Mouse (Mus musculus): ENCODE results near the gene Dnajb3. TPM values are rescaled to one million over a fixed set of nuclear protein-coding genes. Genes with fewer than 3 reads are reported as not detected.
A peak's percentile ranks its signal among the peaks of the same experiment; 100 is the strongest.

Dnajb3 gene
- polyA plus RNA-seq, 1 experiment from 2014 or later, result 12.2 TPM

GRCm38 (mm10) chr1:88213766-88214461 is 8.3 kb upstream of the Dnajb3 start:
- Histone ChIP-seq H3K4me2 (no peak overlapping the region), H3K27ac (no peak overlapping the region), H3K4me3 (replicated peaks) (no peak overlapping the region), H3K4me1 (replicated peaks) (no peaks in the 10 kb centered on the region), H3K9ac (replicated peaks) (no peak overlapping the region), H3K27me3 (no peaks in the 10 kb centered on the region), H3K9me3 (peaks cover 62% of the 10 kb centered on the region), H3K36me3 (no peaks in the 10 kb centered on the region)
- ATAC-seq (ENCODE audit: insufficient number of reproducible peaks, insufficient read depth, low FRiP score, low TSS enrichment, low read depth), result peak; percentile 32
- WGBS, result 81% methylated on average over 2 of the region's 2 CpGs

GRCm38 (mm10) chr1:88213061-88213460 is 7.5 kb upstream of the Dnajb3 start:
- Histone ChIP-seq H3K36me3 (no peaks in the 10 kb centered on the region), H3K9ac (replicated peaks) (no peak overlapping the region), H3K4me3 (replicated peaks) (no peak overlapping the region), H3K27ac (no peak overlapping the region), H3K4me1 (replicated peaks) (no peaks in the 10 kb centered on the region), H3K4me2 (no peak overlapping the region), H3K9me3 (peaks cover 62% of the 10 kb centered on the region), H3K27me3 (no peaks in the 10 kb centered on the region)
- 77% methylated on average over 1 of the region's 1 CpGs for WGBS
- ATAC-seq (ENCODE audit: insufficient number of reproducible peaks, insufficient read depth, low FRiP score, low TSS enrichment, low read depth), result no peak

GRCm38 (mm10) chr1:88212341-88213045 is 6.9 kb upstream of the Dnajb3 start:
- 63% methylated on average over 8 of the region's 8 CpGs for WGBS
- no peak overlapping the region for H3K4me2 ChIP-seq
- ATAC-seq (ENCODE audit: insufficient number of reproducible peaks, insufficient read depth, low FRiP score, low TSS enrichment, low read depth), result 0 out of 2 replicates have a peak, but pooled peaks have one; percentile 1
- no peaks in the 10 kb centered on the region for H3K27me3 ChIP-seq
- no peak overlapping the region for H3K9ac ChIP-seq (replicated peaks)
- H3K36me3 ChIP-seq, result no peaks in the 10 kb centered on the region
- H3K4me3 ChIP-seq (replicated peaks), result no peak overlapping the region
- no peaks in the 10 kb centered on the region for H3K4me1 ChIP-seq (replicated peaks)
- H3K9me3 ChIP-seq, result peaks cover 59% of the 10 kb centered on the region
- H3K27ac ChIP-seq, result no peak overlapping the region

GRCm38 (mm10) chr1:88211812-88212211 is 6.2 kb upstream of the Dnajb3 start, which contains the start of gene Ugt1a1:
TSS of gene Ugt1a1 (plus strand) at chr1:88211959.
- Histone ChIP-seq H3K4me1 (replicated peaks) (no peaks in the 10 kb centered on the region), H3K4me2 (no peak within 1 kb of the TSS), H3K9ac (replicated peaks) (no peak within 1 kb of the TSS), H3K9me3 (peaks cover 52% of the 10 kb centered on the region), H3K36me3 (no peaks in the 10 kb centered on the region), H3K27me3 (no peaks in the 10 kb centered on the region), H3K27ac (no peak within 1 kb of the TSS), H3K4me3 (replicated peaks) (no peak within 1 kb of the TSS)
- ATAC-seq (ENCODE audit: insufficient number of reproducible peaks, insufficient read depth, low FRiP score, low TSS enrichment, low read depth), result no peak
- 67% methylated on average over 8 of the region's 8 CpGs for WGBS

- no peaks in the 10 kb centered on the region for H3K27me3 ChIP-seq
- 0 out of 2 replicates have a peak, but pooled peaks cover 4% of the 10 kb centered on the region for H3K4me1 ChIP-seq (replicated peaks)
- no peak overlapping the region for H3K4me3 ChIP-seq (replicated peaks)
- peaks cover 24% of the 10 kb centered on the region for H3K9me3 ChIP-seq
- no peak overlapping the region for H3K27ac ChIP-seq
- H3K9ac ChIP-seq (replicated peaks), result no peak overlapping the region
- no peaks in the 10 kb centered on the region for H3K36me3 ChIP-seq
- ATAC-seq (ENCODE audit: insufficient number of reproducible peaks, insufficient read depth, low FRiP score, low TSS enrichment, low read depth), result no peak
- WGBS, result 78% methylated on average over 2 of the region's 2 CpGs
- no peak overlapping the region for H3K4me2 ChIP-seq
Observed at GRCm38 (mm10) chr1:88206843-88207479, 1.4 kb upstream of the Dnajb3 start.

GRCm38 (mm10) chr1:88200456-88200855 is 5.1 kb downstream of the Dnajb3 start, which contains the start of gene Ugt1a2:
TSS of gene Ugt1a2 (plus strand) at chr1:88200601.
- ATAC-seq (ENCODE audit: insufficient number of reproducible peaks, insufficient read depth, low FRiP score, low TSS enrichment, low read depth), result no peak
- Histone ChIP-seq H3K4me3 (replicated peaks) (no peak within 1 kb of the TSS), H3K27me3 (no peaks in the 10 kb centered on the region), H3K4me1 (replicated peaks) (0 out of 2 replicates have a peak, but pooled peaks cover 4% of the 10 kb centered on the region), H3K9ac (replicated peaks) (no peak within 1 kb of the TSS), H3K36me3 (no peaks in the 10 kb centered on the region), H3K4me2 (no peak within 1 kb of the TSS), H3K27ac (no peak within 1 kb of the TSS), H3K9me3 (peaks cover 16% of the 10 kb centered on the region)
- 85% methylated on average over 7 of the region's 7 CpGs for WGBS

- 83% methylated on average over 2 of the region's 2 CpGs for WGBS
Observed at GRCm38 (mm10) chr1:88199996-88200395, 5.6 kb downstream of the Dnajb3 start.

GRCm38 (mm10) chr1:88197443-88197842 is 8.1 kb downstream of the Dnajb3 start:
- WGBS, result 73% methylated on average over 3 of the region's 3 CpGs
- no peak overlapping the region for H3K27ac ChIP-seq

More at GRCm38 (mm10) chr1:88199996-88200395, 5.6 kb downstream of the Dnajb3 start:
- peaks cover 15% of the 10 kb centered on the region for H3K9me3 ChIP-seq
- H3K4me1 ChIP-seq (replicated peaks), result 0 out of 2 replicates have a peak, but pooled peaks cover under 1% of the 10 kb centered on the region
- H3K9ac ChIP-seq (replicated peaks), result no peak overlapping the region
- H3K27ac ChIP-seq, result no peak overlapping the region
- no peak for ATAC-seq (ENCODE audit: insufficient number of reproducible peaks, insufficient read depth, low FRiP score, low TSS enrichment, low read depth)
- no peak overlapping the region for H3K4me3 ChIP-seq (replicated peaks)
- no peak overlapping the region for H3K4me2 ChIP-seq
- H3K27me3 ChIP-seq, result no peaks in the 10 kb centered on the region
- H3K36me3 ChIP-seq, result no peaks in the 10 kb centered on the region

GRCm38 (mm10) chr1:88195687-88196086 is 9.9 kb downstream of the Dnajb3 start:
- 89% methylated on average over 1 of the region's 1 CpGs for WGBS
- Histone ChIP-seq H3K4me2 (no peak overlapping the region), H3K4me1 (replicated peaks) (no peaks in the 10 kb centered on the region), H3K9me3 (no peaks in the 10 kb centered on the region), H3K27ac (no peak overlapping the region), H3K4me3 (replicated peaks) (no peak overlapping the region), H3K9ac (replicated peaks) (no peak overlapping the region), H3K36me3 (no peaks in the 10 kb centered on the region), H3K27me3 (no peaks in the 10 kb centered on the region)
- no peak for ATAC-seq (ENCODE audit: insufficient number of reproducible peaks, insufficient read depth, low FRiP score, low TSS enrichment, low read depth)

More at GRCm38 (mm10) chr1:88197443-88197842, 8.1 kb downstream of the Dnajb3 start:
- Histone ChIP-seq H3K4me2 (no peak overlapping the region), H3K4me3 (replicated peaks) (no peak overlapping the region), H3K36me3 (no peaks in the 10 kb centered on the region), H3K4me1 (replicated peaks) (no peaks in the 10 kb centered on the region), H3K27me3 (no peaks in the 10 kb centered on the region), H3K9me3 (no peaks in the 10 kb centered on the region), H3K9ac (replicated peaks) (no peak overlapping the region)
- ATAC-seq (ENCODE audit: insufficient number of reproducible peaks, insufficient read depth, low FRiP score, low TSS enrichment, low read depth), result no peak

- Histone ChIP-seq H3K36me3 (no peaks in the 10 kb centered on the region), H3K9me3 (no peaks in the 10 kb centered on the region), H3K27ac (no peak overlapping the region), H3K9ac (replicated peaks) (no peak overlapping the region), H3K4me3 (replicated peaks) (no peak overlapping the region), H3K4me2 (no peak overlapping the region), H3K4me1 (replicated peaks) (no peaks in the 10 kb centered on the region), H3K27me3 (no peaks in the 10 kb centered on the region)
- no peak for ATAC-seq (ENCODE audit: insufficient number of reproducible peaks, insufficient read depth, low FRiP score, low TSS enrichment, low read depth)
- 72% methylated on average over 3 of the region's 3 CpGs for WGBS
Observed at GRCm38 (mm10) chr1:88192136-88192535, 13.4 kb downstream of the Dnajb3 start.

- WGBS, result 83% methylated on average over 5 of the region's 5 CpGs
Observed at GRCm38 (mm10) chr1:88186325-88186935, 19.2 kb downstream of the Dnajb3 start.

More at GRCm38 (mm10) chr1:88186325-88186935, 19.2 kb downstream of the Dnajb3 start:
- Histone ChIP-seq H3K9me3 (no peaks in the 10 kb centered on the region), H3K9ac (replicated peaks) (no peak overlapping the region), H3K4me3 (replicated peaks) (no peak overlapping the region), H3K4me2 (no peak overlapping the region), H3K27ac (no peak overlapping the region), H3K27me3 (no peaks in the 10 kb centered on the region), H3K36me3 (no peaks in the 10 kb centered on the region), H3K4me1 (replicated peaks) (no peaks in the 10 kb centered on the region)
- no peak for ATAC-seq (ENCODE audit: insufficient number of reproducible peaks, insufficient read depth, low FRiP score, low TSS enrichment, low read depth)

Data from limb, embryonic 12.5 days (tissue).